Mouse (Mus musculus) lung, adult 2 months (tissue): ENCODE results near the gene 4430402I18Rik.

Experiments
- CTCF ChIP-seq: fragments of 200-500 bp; IDR thresholded peaks from 2 replicates; pipeline ENCODE4 v1.5.1; 2011; ENCODE audit warnings: mild to moderate bottlenecking, low read length, control low read depth; ENCODE audit not compliant: insufficient read depth
- POLR2A ChIP-seq: fragments of 200-500 bp; IDR thresholded peaks from 2 replicates; pipeline ENCODE4 v1.6.1; 2011; ENCODE audit warnings: low read depth, mild to moderate bottlenecking, control low read depth, low read length, borderline replicate concordance; ENCODE audit errors: extremely low read depth

- TF ChIP-seq CTCF (no peak), POLR2A (no peak)
Measured at GRCm38 (mm10) chr19:28850510-28850909, 117.1 kb downstream of the 4430402I18Rik start.
